Mouse (Mus musculus) 3T3-L1 (cell line): ENCODE data around the gene Gpr160.
"Not testable (repeated sequence)": the region's sequence is repeated elsewhere in the genome, so short reads cannot be mapped to it uniquely, and the experiment has no call there.

ENCODE experiments used
- DNase-seq: peaks from one replicate; pipeline ENCODE4 v3.0.0-alpha.2; 2015; ENCODE audit warnings: low read depth, low spot score

Gpr160 gene

DNA sequence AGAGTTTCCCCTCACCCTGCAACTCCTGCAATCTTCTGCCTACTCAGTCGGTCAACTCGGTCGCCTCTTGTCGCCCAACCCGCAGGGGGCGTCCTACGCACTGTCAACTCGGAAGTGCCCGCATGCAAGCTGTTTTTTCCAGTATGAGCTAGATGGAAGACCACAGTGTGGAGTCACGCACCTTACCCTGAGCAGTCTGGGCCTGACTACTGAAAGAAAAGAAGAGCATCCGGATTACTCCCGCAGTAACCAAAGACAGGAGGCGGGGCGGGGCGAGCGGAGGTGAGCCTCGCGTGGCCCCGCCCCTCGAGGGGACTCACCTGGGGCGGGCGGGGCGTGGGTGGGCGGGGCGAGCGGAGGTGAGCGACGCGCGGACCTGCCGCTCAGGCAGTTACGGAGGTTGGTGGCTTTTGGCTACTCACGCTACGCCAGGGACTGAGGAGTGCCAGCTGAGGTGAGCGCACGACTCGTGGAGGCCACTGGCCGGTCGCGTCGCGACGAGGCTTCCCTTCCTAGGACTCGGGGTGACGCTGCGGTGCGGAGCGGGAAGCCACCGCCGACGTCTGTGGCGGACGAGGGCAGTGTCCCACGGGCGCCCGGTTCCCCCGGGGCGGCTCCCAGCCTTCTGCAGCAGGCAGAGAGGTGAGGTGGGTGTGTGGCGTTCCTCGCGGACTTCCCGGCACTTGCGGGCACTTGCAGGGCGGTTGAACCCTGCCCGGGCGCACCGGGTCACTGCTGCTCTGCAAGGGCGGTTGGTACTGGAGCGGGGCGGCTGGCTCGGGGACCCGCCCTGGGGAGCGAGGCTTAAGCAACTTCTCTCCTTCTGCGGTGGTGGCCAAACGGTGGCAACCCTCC is at the start of gene Gpr160:
Gpr160 (plus strand) TSS at position 347 of the 855 bp plus-strand sequence.
- no peak for DNase-seq

- DNase-seq = no peak
These were observed 42.9 kb upstream of the Gpr160 start for GRCm38 (mm10) chr3:30812881-30813280.

GRCm38 (mm10) chr3:30818630-30819125 is 37.1 kb upstream of the Gpr160 start:
- no peak for DNase-seq

DNA sequence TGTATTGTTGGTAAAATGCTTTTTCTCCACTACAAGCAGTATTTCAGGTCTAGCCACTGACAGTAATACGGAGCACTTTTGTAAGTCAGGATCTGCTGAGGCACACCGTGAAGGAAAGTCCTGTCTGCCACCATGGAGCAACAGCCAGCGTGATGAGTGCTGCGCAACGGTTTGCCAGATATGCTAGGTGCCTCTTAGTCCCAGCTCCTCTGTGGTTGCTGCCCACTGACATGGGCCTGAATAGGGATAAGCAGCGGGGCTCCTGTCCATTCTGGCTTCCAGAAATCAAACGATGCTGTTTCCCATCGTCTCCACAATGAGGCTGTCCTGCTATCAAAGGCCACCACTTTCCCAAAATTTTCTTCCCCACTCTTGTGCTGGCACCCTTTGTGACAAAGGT is 33.6 kb upstream of the Gpr160 start:
- no peak for DNase-seq

GRCm38 (mm10) chr3:30826069-30826468 is 29.7 kb upstream of the Gpr160 start:
- no peak for DNase-seq

DNA sequence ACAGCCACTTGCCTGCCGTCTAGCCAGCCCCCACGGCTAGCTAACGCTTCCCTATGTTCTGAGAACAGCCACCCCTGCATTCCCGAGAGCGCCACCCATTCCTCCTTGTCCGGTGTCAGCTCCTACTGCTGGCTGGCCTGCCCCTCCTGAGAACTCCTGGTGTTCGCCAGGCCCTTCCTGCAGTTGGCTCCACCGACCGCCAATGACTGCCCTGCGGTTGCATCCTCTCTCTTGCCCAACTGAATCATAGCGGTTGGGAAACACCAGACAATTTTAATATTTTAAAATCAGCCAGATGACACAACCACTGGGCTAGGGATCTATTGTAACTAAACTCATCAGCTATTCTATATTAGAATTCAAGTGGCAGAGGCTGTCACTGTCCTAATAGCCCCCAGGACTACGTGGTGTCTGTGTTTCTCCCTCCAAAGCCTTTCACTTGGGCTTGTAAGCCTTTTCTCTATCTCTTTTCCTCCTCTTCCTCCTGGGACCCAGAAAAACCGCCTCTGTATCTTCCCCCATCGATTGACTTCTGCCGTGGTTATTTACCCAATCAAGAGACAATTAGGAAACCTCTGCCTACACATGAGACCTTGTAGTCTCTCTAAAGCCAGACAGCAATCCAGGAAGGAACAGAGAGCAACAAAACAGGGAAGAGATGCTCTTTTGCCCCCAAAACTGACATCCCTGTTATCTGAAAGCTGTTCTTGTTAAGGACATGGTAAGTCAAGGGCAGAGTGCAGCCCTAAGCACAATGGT is 23.7 kb upstream of the Gpr160 start:
- no peak for DNase-seq

GRCm38 (mm10) chr3:30833254-30833653 is 22.5 kb upstream of the Gpr160 start:
- DNase-seq = no peak

- no peak for DNase-seq
These were observed 10.0 kb upstream of the Gpr160 start for GRCm38 (mm10) chr3:30845755-30846154.

- DNase-seq = no peak
These were observed 8.3 kb upstream of the Gpr160 start for GRCm38 (mm10) chr3:30847413-30847812.

DNA sequence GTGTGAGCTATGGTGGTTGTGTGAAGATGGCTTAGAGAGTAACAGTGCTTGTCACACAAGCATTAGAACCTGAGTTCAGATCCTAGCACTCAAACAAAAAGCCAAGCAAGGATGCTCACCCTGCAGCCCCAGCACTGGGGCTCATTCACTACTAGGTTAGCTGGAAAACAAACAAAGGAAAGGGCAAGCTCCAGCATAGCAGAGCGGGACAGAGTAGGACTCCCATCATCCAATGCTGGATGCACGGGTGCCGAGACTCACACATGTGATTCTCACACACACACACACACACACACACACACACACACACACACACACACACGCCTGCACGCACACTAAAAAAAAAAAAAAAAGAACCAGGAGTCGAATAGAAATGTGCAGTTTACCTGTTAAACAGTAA is 4.3 kb upstream of the Gpr160 start:
- DNase-seq = no peak

DNA sequence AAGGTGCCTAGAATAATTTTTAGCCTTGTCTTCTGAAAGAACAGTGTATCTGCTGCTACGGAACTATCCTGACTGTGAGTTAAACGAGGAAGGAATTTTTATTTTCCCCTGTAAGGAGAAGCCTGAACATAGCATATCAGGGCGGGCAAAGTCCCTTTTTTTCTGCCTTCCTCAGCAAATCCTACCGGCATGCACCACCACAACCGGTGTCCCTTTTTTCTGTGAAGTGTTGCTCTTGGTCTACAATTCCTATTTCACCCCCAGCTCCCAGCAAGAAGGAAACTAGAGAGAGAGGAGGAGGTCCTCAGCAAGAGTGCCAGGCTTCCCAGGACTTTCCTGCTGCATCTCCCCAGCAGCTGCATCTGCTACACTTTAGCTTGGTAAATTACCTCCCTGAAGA is 2.2 kb upstream of the Gpr160 start:
- no peak for DNase-seq

GRCm38 (mm10) chr3:30859599-30859998 is 3.8 kb downstream of the Gpr160 start:
- DNase-seq = not testable (repeated sequence)

DNA sequence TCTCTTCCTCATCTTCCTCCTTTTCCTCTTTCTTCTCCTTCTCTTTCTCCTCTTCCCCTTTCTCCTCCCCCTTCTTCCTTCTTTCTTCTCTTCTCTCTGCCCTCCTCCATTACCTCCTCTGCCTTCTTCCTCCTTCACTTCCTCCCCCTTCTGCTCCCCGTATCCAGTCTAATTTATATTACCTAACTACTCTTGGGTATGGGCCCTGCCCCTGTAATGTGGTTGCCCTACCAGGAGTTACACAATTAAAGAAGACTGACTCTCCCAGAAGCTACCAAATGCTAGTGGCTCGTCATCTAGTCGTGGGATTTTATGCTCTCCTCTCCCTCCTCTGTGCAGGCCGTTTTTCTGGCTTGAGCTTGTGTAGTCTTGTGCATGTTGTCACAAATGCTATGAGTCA is 5.0 kb downstream of the Gpr160 start:
- DNase-seq = no peak

GRCm38 (mm10) chr3:30863712-30864435 is 8.1 kb downstream of the Gpr160 start:
- DNase-seq = no peak

- DNase-seq = no peak
These were observed 8.9 kb downstream of the Gpr160 start for GRCm38 (mm10) chr3:30864640-30865039.

GRCm38 (mm10) chr3:30868176-30868575 is 12.4 kb downstream of the Gpr160 start:
- DNase-seq = no peak

- no peak for DNase-seq
These were observed 12.9 kb downstream of the Gpr160 start for GRCm38 (mm10) chr3:30868625-30869024.

DNA sequence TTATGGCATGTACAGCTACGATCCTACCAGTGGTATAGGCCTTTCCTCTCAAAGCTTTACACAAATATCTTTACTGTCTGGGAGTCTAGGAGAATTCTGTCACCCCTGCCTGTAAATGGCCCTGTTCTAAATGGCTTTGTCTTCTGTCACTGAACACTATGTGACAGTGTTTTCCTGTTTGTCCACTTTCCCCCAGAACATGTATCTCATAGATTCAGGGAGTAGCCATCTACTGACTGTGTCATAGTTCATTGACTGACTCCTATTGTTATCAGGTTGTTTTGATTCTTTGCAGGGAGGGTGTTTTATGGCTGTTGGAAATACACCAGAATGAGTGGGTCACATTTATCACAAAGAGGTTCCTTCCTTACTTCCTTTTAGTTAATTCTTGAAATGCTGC is 14.2 kb downstream of the Gpr160 start:
- DNase-seq = no peak

- DNase-seq = no peak
These were observed 21.0 kb downstream of the Gpr160 start for GRCm38 (mm10) chr3:30876709-30877108.

DNA sequence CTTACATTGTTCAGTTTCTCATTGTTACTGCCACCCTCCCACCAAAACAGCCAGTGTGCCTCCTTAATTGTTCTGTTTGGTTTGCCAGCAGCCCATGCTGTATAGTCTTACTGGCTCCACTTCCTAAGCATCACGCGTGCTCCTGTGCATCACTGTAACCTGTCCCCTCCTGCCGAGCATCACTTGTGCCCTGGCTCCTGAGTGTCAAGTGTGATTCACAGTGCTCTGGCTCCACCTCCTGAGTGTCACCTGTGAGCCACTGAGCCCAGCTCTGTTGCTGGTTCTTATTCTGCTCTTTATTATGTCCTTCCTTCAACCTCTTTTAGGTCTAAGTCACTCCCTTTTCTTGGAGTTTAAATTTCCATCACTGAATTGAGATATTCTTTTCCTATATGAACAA is 31.7 kb downstream of the Gpr160 start:
- no peak for DNase-seq

DNA sequence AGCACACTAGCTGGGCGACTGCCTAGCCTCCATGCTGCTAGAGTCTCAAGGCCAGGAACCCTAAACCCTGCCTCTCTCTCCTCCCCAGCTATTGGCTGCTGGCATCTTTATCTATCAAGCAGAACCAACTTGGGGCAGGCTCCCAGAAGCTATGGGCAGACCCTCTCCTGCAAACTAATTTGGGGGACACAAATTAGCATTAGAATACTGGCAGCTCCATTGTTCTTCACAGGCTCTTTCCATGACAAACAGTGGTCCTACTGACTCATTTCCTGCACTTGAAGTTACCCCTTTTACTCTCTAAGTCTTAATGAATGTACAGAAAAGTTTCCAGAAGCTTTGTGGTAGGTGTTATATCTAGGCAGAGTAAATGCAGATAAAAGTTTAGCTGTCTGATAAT is 33.3 kb downstream of the Gpr160 start:
- DNase-seq = no peak

- no peak for DNase-seq
These were observed 41.0 kb downstream of the Gpr160 start for GRCm38 (mm10) chr3:30896721-30897120.
